Mouse (Mus musculus): ENCODE data around the gene Gm26657. TPM values are rescaled to one million over a fixed set of nuclear protein-coding genes. Genes with fewer than 3 reads are reported as not detected.

Gene Gm26657
- polyA plus RNA-seq, 1 experiment from 2014 or later, result not detected

GRCm38 (mm10) chr4:56725839-56726238 lies 14.0 kb upstream of the Gm26657 start:
- DNase-seq (ENCODE audit: low spot score), result no peak
- WGBS, result 61% methylated on average over 8 of the region's 8 CpGs
- no peak overlapping the region for H3K4me3 ChIP-seq
- H3K27ac ChIP-seq (replicated peaks), result no peak overlapping the region
- H3K36me3 ChIP-seq, result no peaks in the 10 kb centered on the region
- no peaks in the 10 kb centered on the region for H3K9me3 ChIP-seq (replicated peaks)
- H3K4me1 ChIP-seq, result no peaks in the 10 kb centered on the region
- H3K27me3 ChIP-seq (ENCODE audit: low read depth, poor library complexity, severe bottlenecking), result no peaks in the 10 kb centered on the region

GRCm38 (mm10) chr4:56740611-56741010 lies 741 bp downstream of the Gm26657 start:
- H3K27me3 ChIP-seq (ENCODE audit: low read depth, poor library complexity, severe bottlenecking), result no peaks in the 10 kb centered on the region
- no peaks in the 10 kb centered on the region for H3K4me1 ChIP-seq
- no peak overlapping the region for H3K4me3 ChIP-seq
- H3K27ac ChIP-seq (replicated peaks), result no peak overlapping the region
- no peak for DNase-seq (ENCODE audit: low spot score)
- peaks cover 23% of the 10 kb centered on the region for H3K36me3 ChIP-seq
- WGBS, result 97% methylated on average over 20 of the region's 20 CpGs
- no peaks in the 10 kb centered on the region for H3K9me3 ChIP-seq (replicated peaks)

- Histone ChIP-seq H3K4me1 (no peaks in the 10 kb centered on the region), H3K27me3 (ENCODE audit: low read depth, poor library complexity, severe bottlenecking) (no peaks in the 10 kb centered on the region), H3K36me3 (peaks cover 28% of the 10 kb centered on the region), H3K27ac (replicated peaks) (no peak within 1 kb of the TSS), H3K9me3 (replicated peaks) (no peaks in the 10 kb centered on the region), H3K4me3 (no peak within 1 kb of the TSS)
- no peak for DNase-seq (ENCODE audit: low spot score)
- WGBS, result 94% methylated on average over 13 of the region's 13 CpGs
Observed at GRCm38 (mm10) chr4:56741041-56741493, 1.2 kb downstream of the Gm26657 start, which contains the start of gene Actl7b. Gene Actl7b, minus strand, starts transcription at chr4:56741443.

DNA sequence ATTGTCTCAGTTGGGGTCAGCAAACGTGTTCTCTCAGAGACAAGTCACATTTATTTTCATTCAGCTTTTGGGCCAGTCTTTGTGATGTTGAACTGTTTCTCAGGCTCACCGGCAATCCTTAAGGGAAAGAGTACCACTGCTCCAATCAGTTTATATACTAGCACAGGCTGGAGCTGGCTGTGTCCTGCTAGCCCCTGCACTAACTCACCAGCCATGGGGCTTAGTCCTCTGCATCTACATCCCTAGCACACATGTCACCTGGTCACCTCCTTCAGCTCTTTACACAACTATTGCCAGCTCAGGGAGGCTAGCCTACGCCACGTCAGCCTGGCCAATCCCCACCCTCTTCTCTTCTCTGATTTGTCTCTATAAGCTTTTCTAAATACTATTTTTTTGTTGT lies 2.8 kb downstream of the Gm26657 start:
- DNase-seq (ENCODE audit: low spot score), result no peak
- 90% methylated on average over 4 of the region's 4 CpGs for WGBS
- Histone ChIP-seq H3K27ac (replicated peaks) (no peak overlapping the region), H3K27me3 (ENCODE audit: low read depth, poor library complexity, severe bottlenecking) (no peaks in the 10 kb centered on the region), H3K4me1 (no peaks in the 10 kb centered on the region), H3K36me3 (peaks cover 44% of the 10 kb centered on the region), H3K9me3 (replicated peaks) (no peaks in the 10 kb centered on the region), H3K4me3 (no peak overlapping the region)

DNA sequence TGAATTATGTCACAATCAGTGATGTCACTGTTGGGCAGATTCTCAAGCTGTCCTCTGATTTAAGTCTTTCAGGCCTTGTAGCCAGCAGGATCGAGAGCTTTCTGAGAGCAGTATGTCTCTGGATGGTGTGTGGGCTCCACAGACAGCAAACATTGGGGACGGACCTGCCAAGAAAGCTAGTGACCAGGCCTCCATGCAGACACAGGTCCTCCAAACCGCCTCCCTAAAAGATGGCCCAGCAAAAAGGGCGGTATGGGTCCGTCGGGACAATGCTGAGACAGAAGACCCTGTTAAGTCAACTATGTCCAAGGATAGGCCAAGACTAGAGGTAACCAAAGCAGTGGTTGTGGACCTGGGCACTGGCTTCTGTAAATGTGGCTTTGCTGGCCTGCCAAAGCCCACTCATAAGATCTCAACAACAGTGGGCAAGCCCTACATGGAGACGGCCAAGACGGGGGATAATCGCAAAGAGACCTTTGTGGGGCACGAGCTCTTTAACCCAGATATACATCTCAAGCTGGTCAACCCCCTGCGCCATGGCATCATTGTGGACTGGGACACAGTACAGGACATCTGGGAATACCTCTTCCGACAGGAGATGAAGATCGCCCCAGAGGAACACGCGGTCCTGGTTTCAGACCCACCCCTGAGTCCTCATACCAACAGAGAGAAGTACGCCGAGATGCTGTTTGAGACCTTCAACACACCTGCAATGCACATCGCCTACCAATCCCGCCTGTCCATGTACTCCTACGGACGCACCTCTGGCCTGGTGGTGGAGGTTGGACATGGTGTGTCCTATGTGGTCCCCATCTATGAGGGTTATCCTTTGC lies 3.7 kb downstream of the Gm26657 start, which contains the start of gene Actl7a:
Gene Actl7a (plus strand): TSS at position 51 of the 833 bp plus-strand sequence.
- Histone ChIP-seq H3K4me1 (no peaks in the 10 kb centered on the region), H3K27me3 (ENCODE audit: low read depth, poor library complexity, severe bottlenecking) (no peaks in the 10 kb centered on the region), H3K36me3 (peaks cover 52% of the 10 kb centered on the region), H3K4me3 (no peak within 1 kb of the TSS), H3K27ac (replicated peaks) (no peak within 1 kb of the TSS), H3K9me3 (replicated peaks) (no peaks in the 10 kb centered on the region)
- no peak for DNase-seq (ENCODE audit: low spot score)
- 97% methylated on average over 21 of the region's 21 CpGs for WGBS

- H3K27me3 ChIP-seq (ENCODE audit: low read depth, poor library complexity, severe bottlenecking), result no peaks in the 10 kb centered on the region
- H3K4me3 ChIP-seq, result no peak overlapping the region
- H3K36me3 ChIP-seq, result peaks cover 79% of the 10 kb centered on the region
- no peaks in the 10 kb centered on the region for H3K4me1 ChIP-seq
- no peak for DNase-seq (ENCODE audit: low spot score)
- H3K9me3 ChIP-seq (replicated peaks), result no peaks in the 10 kb centered on the region
- no peak overlapping the region for H3K27ac ChIP-seq (replicated peaks)
- 94% methylated on average over 2 of the region's 2 CpGs for WGBS
Observed at GRCm38 (mm10) chr4:56746345-56746744, 6.5 kb downstream of the Gm26657 start.

DNA sequence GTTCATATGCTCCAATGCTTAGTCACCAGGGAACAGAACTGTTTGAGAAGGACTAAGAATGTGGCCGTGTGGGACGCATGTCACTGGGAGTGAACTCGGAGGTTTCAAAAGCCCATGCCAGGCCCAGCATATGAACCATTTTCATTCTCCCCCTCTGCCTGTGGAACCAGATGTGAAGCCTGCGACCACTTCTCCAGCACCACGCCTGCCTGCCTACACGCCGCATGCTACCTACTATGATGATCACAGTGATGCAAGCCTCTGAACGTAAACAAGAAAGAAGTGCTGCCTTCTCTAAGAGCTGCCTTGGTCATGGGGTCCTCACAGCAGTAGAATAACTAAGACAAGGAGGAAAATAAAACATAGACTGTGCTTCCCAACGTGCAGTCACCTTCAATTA lies 7.6 kb downstream of the Gm26657 start:
- Histone ChIP-seq H3K36me3 (peaks cover 90% of the 10 kb centered on the region), H3K27me3 (ENCODE audit: low read depth, poor library complexity, severe bottlenecking) (no peaks in the 10 kb centered on the region), H3K4me3 (no peak overlapping the region), H3K9me3 (replicated peaks) (no peaks in the 10 kb centered on the region), H3K4me1 (no peaks in the 10 kb centered on the region), H3K27ac (replicated peaks) (no peak overlapping the region)
- DNase-seq (ENCODE audit: low spot score), result no peak
- WGBS, result 96% methylated on average over 9 of the region's 9 CpGs

DNA sequence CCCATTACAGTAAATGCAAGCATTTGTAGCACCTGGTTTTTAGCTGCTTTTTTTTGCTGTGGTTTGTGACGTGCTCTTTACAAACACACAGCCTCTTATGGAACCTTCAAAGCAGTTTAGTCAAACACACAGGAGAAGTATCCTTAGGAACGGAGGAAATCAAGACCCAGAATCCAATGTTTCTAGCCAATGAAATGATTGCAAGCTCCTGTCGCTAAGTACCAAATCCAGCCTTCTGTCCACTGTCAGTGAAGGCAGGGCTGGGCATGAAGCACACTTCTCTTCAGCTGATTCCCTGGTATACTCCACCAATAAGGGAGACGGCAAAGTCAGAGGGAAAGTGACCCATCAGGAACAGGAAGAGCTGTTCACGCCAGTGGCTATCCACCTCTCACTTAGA lies 16.2 kb downstream of the Gm26657 start:
- no peak overlapping the region for H3K4me3 ChIP-seq
- no peak overlapping the region for H3K27ac ChIP-seq (replicated peaks)
- 91% methylated on average over 5 of the region's 5 CpGs for WGBS
- no peaks in the 10 kb centered on the region for H3K9me3 ChIP-seq (replicated peaks)
- DNase-seq (ENCODE audit: low spot score), result no peak
- H3K27me3 ChIP-seq (ENCODE audit: low read depth, poor library complexity, severe bottlenecking), result no peaks in the 10 kb centered on the region
- H3K4me1 ChIP-seq, result no peaks in the 10 kb centered on the region
- H3K36me3 ChIP-seq, result peaks cover 100% of the 10 kb centered on the region

- no peaks in the 10 kb centered on the region for H3K27me3 ChIP-seq (ENCODE audit: low read depth, poor library complexity, severe bottlenecking)
- no peaks in the 10 kb centered on the region for H3K4me1 ChIP-seq
- H3K27ac ChIP-seq (replicated peaks), result no peak overlapping the region
- H3K36me3 ChIP-seq, result peaks cover 100% of the 10 kb centered on the region
- 92% methylated on average over 10 of the region's 10 CpGs for WGBS
- DNase-seq (ENCODE audit: low spot score), result no peak
- no peak overlapping the region for H3K4me3 ChIP-seq
- no peaks in the 10 kb centered on the region for H3K9me3 ChIP-seq (replicated peaks)
Observed at GRCm38 (mm10) chr4:56756966-56757600, 17.2 kb downstream of the Gm26657 start.

GRCm38 (mm10) chr4:56757693-56758092 lies 17.8 kb downstream of the Gm26657 start:
- no peak for DNase-seq (ENCODE audit: low spot score)
- H3K27me3 ChIP-seq (ENCODE audit: low read depth, poor library complexity, severe bottlenecking), result no peaks in the 10 kb centered on the region
- H3K4me1 ChIP-seq, result no peaks in the 10 kb centered on the region
- H3K27ac ChIP-seq (replicated peaks), result no peak overlapping the region
- H3K9me3 ChIP-seq (replicated peaks), result no peaks in the 10 kb centered on the region
- H3K36me3 ChIP-seq, result peaks cover 100% of the 10 kb centered on the region
- no peak overlapping the region for H3K4me3 ChIP-seq
- 93% methylated on average over 1 of the region's 1 CpGs for WGBS

DNA sequence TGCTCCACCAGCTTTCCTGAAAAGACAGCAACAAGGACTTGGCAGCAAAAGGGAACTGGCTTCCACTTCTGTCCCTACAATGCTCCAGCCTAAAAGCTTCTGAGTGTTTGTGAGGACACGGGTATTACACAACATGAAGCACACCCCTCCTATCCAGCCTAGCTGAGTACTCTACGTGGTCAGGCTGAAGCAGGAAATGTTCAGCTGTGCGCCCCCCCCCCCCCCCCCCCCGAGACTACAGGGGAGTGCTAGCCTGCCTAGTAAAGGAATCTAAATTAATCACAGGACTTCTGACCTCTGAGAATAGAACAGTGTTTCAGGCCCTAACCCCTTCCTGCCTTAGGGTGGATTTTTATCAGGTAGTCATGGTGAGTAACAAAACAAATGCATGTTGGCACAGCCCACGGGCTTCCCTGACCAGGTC lies 28.0 kb downstream of the Gm26657 start:
- Histone ChIP-seq H3K27me3 (ENCODE audit: low read depth, poor library complexity, severe bottlenecking) (no peaks in the 10 kb centered on the region), H3K4me1 (no peaks in the 10 kb centered on the region), H3K36me3 (peaks cover 100% of the 10 kb centered on the region), H3K27ac (replicated peaks) (no peak overlapping the region), H3K4me3 (no peak overlapping the region), H3K9me3 (replicated peaks) (no peaks in the 10 kb centered on the region)
- WGBS, result 81% methylated on average over 5 of the region's 5 CpGs
- no peak for DNase-seq (ENCODE audit: low spot score)

DNA sequence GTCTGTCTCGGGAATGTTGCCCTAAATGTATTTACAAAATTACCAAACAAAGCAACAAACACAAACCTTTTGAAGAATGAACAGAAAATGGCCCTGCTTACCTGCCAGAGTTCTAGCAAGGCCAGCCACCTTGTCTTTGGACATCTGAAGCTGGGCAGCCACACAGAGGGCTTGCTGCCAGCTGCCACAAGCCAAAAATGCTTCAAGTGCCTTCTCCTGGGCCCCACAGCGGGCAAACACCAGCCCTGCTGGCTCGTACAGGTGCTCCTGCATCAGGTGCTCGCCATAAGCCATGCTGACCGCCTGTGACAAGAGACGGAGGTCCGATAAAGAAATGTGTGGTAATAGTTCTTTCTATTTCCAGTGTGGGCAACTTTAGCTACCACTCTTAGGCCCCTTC lies 29.0 kb downstream of the Gm26657 start:
- peaks cover 100% of the 10 kb centered on the region for H3K36me3 ChIP-seq

GRCm38 (mm10) chr4:56771065-56771464 lies 31.2 kb downstream of the Gm26657 start:
- Histone ChIP-seq H3K27me3 (ENCODE audit: low read depth, poor library complexity, severe bottlenecking) (no peaks in the 10 kb centered on the region), H3K27ac (replicated peaks) (no peak overlapping the region), H3K36me3 (peaks cover 100% of the 10 kb centered on the region), H3K4me1 (no peaks in the 10 kb centered on the region), H3K9me3 (replicated peaks) (no peaks in the 10 kb centered on the region), H3K4me3 (no peak overlapping the region)
- DNase-seq (ENCODE audit: low spot score), result no peak
- WGBS, result 63% methylated on average over 1 of the region's 1 CpGs

More for the DNA sequence above, 29.0 kb downstream of the Gm26657 start:
- Histone ChIP-seq H3K4me1 (no peaks in the 10 kb centered on the region), H3K4me3 (no peak overlapping the region), H3K27me3 (ENCODE audit: low read depth, poor library complexity, severe bottlenecking) (no peaks in the 10 kb centered on the region), H3K27ac (replicated peaks) (no peak overlapping the region), H3K9me3 (replicated peaks) (no peaks in the 10 kb centered on the region)
- DNase-seq (ENCODE audit: low spot score), result no peak
- WGBS, result 93% methylated on average over 7 of the region's 7 CpGs

Measured in midbrain, embryonic 10.5 days (tissue).